Mouse (Mus musculus) forebrain, embryonic 14.5 days (tissue): ENCODE results near the gene Trim38. TPM values are rescaled to one million over a fixed set of nuclear protein-coding genes. Genes with fewer than 3 reads are reported as not detected.
A peak's percentile ranks its signal among the peaks of the same experiment; 100 is the strongest.

Experiments
- ATAC-seq: fragments of 200-750 bp; cut with Nextera tagmentation; 2 replicates; pipeline ENCODE4 v1.8.0; 2017; ENCODE audit warnings: mild to moderate bottlenecking, moderate library complexity
- DNase-seq: peaks from one replicate; pipeline ENCODE4 v3.0.0-alpha.2; 2015; ENCODE audit warnings: low spot score
- H3K27ac ChIP-seq: fragments of 300-500 bp; sonication (generic); 2 replicates; pipeline ENCODE4 v1.5.1; 2014; ENCODE audit warnings: low read depth, mild to moderate bottlenecking, control low read depth, low read length, moderate library complexity
- H3K27me3 ChIP-seq: fragments of 300-500 bp; sonication (generic); replicated peaks from 2 replicates; pipeline ENCODE4 v1.6.1; 2014; ENCODE audit warnings: low read length, control low read depth, mixed read lengths; ENCODE audit not compliant: control insufficient read depth, insufficient read depth
- H3K36me3 ChIP-seq: fragments of 300-500 bp; sonication (generic); 2 replicates; pipeline ENCODE4 v1.6.1; 2014; ENCODE audit warnings: low read length, control low read depth; ENCODE audit not compliant: control insufficient read depth, insufficient read depth
- H3K4me1 ChIP-seq: fragments of 300-500 bp; sonication (generic); 2 replicates; pipeline ENCODE4 v1.6.1; 2014; ENCODE audit warnings: antibody characterized with exemption, low read length, control low read depth; ENCODE audit not compliant: control insufficient read depth, insufficient read depth
- H3K4me2 ChIP-seq: fragments of 300-500 bp; sonication (generic); 2 replicates; pipeline ENCODE4 v1.6.1; 2014; ENCODE audit warnings: mild to moderate bottlenecking, control low read depth, low read length
- H3K4me3 ChIP-seq: fragments of 300-500 bp; sonication (generic); 2 replicates; pipeline ENCODE4 v1.5.1; 2014; ENCODE audit warnings: low read depth, low read length, control low read depth
- H3K9ac ChIP-seq: fragments of 300-500 bp; sonication (generic); 2 replicates; pipeline ENCODE4 v1.6.1; 2014; ENCODE audit warnings: mild to moderate bottlenecking, low read length, control low read depth, moderate library complexity
- H3K9me3 ChIP-seq: fragments of 300-500 bp; sonication (generic); replicated peaks from 2 replicates; pipeline ENCODE4 v1.6.1; 2016; ENCODE audit warnings: low read length, control low read depth, mixed read lengths; ENCODE audit not compliant: control insufficient read depth
- WGBS: fragments of 180-500 bp; shearing (Covaris S2); extraction: QIAGEN DNeasy Blood & Tissue Kit; methylation state at CpG from one replicate; pipeline ENCODE4 v1.1.7; 2014; 5-methylcytosine and 5-hydroxymethylcytosine counted together
- polyA plus RNA-seq: library from polyadenylated mRNA; unstranded; fragments of >200 nt; fragmentation: Nextera tagmentation; extraction: Ambion mirVana; gene quantifications from 2 replicates; pipeline ENCODE4 v1.2.1, GENCODE M21; 2014

Trim38 gene
- polyA plus RNA-seq, 1 experiment from 2014 or later: not detected

- Histone ChIP-seq H3K36me3 (no peaks in the 10 kb centered on the region), H3K4me1 (peaks cover 6% of the 10 kb centered on the region; the same call in 1 of the 2 replicates), H3K27me3 (no peaks in the 10 kb centered on the region), H3K4me3 (no peak overlapping the region), H3K9ac (peak overlapping the region; percentile 76; the same call in 1 of the 2 replicates), H3K27ac (peak overlapping the region; percentile 45; the same call in 1 of the 2 replicates), H3K9me3 (no peaks in the 10 kb centered on the region), H3K4me2 (peak overlapping the region; percentile 77)
- ATAC-seq (no peak), DNase-seq (peak; percentile 42)
- 21% methylated on average over 4 of the region's 4 CpGs for WGBS
Measured at GRCm38 (mm10) chr13:23738041-23738440, 31.7 kb upstream of the Trim38 start.

- peak; percentile 97 for ATAC-seq
- peak within 1 kb of the TSS; percentile 95 for H3K27ac ChIP-seq
- peak within 1 kb of the TSS; percentile 44 for H3K4me3 ChIP-seq
- H3K36me3 ChIP-seq: no peaks in the 10 kb centered on the region
- no peaks in the 10 kb centered on the region for H3K27me3 ChIP-seq
- peak; percentile 96 for DNase-seq
- H3K9ac ChIP-seq: peak within 1 kb of the TSS; percentile 76
- peak within 1 kb of the TSS; percentile 77 for H3K4me2 ChIP-seq
- under 1% methylated on average over 31 of the region's 38 CpGs for WGBS
- no peaks in the 10 kb centered on the region for H3K9me3 ChIP-seq
- H3K4me1 ChIP-seq: peaks cover 6% of the 10 kb centered on the region; the same call in 1 of the 2 replicates
Measured at GRCm38 (mm10) chr13:23738677-23739068, 31.0 kb upstream of the Trim38 start, which contains the start of gene Hist1h1c. Hist1h1c (plus strand) TSS chr13:23738808.

GRCm38 (mm10) chr13:23739069-23739921 lies 30.4 kb upstream of the Trim38 start:
- H3K4me2 ChIP-seq: peak overlapping the region; percentile 77
- H3K9me3 ChIP-seq: no peaks in the 10 kb centered on the region
- WGBS: under 1% methylated on average over 39 of the region's 39 CpGs
- no peaks in the 10 kb centered on the region for H3K27me3 ChIP-seq
- H3K27ac ChIP-seq: peak overlapping the region; percentile 95
- peak overlapping the region; percentile 44 for H3K4me3 ChIP-seq
- peak; percentile 88 for ATAC-seq
- peaks cover 6% of the 10 kb centered on the region; the same call in 1 of the 2 replicates for H3K4me1 ChIP-seq
- no peaks in the 10 kb centered on the region for H3K36me3 ChIP-seq
- DNase-seq: peak; percentile 96
- peak overlapping the region; percentile 76 for H3K9ac ChIP-seq

- Histone ChIP-seq H3K27ac (peak overlapping the region; percentile 95), H3K4me3 (peak overlapping the region; percentile 44), H3K4me2 (peak overlapping the region; percentile 77), H3K4me1 (peaks cover 6% of the 10 kb centered on the region; the same call in 1 of the 2 replicates), H3K27me3 (no peaks in the 10 kb centered on the region), H3K9ac (peak overlapping the region; percentile 76), H3K36me3 (no peaks in the 10 kb centered on the region), H3K9me3 (no peaks in the 10 kb centered on the region)
- DNase-seq (no peak), ATAC-seq (no peak; the same call in 1 of the 2 replicates)
- under 1% methylated on average over 14 of the region's 14 CpGs for WGBS
Measured at GRCm38 (mm10) chr13:23739922-23740252, 29.8 kb upstream of the Trim38 start.

- DNase-seq (no peak), ATAC-seq (no peak)
- Histone ChIP-seq H3K27me3 (no peaks in the 10 kb centered on the region), H3K4me1 (peaks cover 6% of the 10 kb centered on the region; the same call in 1 of the 2 replicates), H3K4me2 (peak overlapping the region; percentile 77), H3K9me3 (no peaks in the 10 kb centered on the region), H3K36me3 (no peaks in the 10 kb centered on the region), H3K27ac (peak overlapping the region; percentile 95; the same call in 1 of the 2 replicates), H3K4me3 (peak overlapping the region; percentile 44), H3K9ac (peak overlapping the region; percentile 76)
- WGBS: 41% methylated on average over 13 of the region's 13 CpGs
Measured at GRCm38 (mm10) chr13:23740256-23740840, 29.4 kb upstream of the Trim38 start.

- Histone ChIP-seq H3K36me3 (no peaks in the 10 kb centered on the region), H3K4me3 (no peak overlapping the region), H3K27me3 (no peaks in the 10 kb centered on the region), H3K9ac (no peak overlapping the region), H3K4me1 (peaks cover 6% of the 10 kb centered on the region; the same call in 1 of the 2 replicates), H3K4me2 (peak overlapping the region; percentile 77), H3K27ac (no peak overlapping the region), H3K9me3 (no peaks in the 10 kb centered on the region)
- WGBS: 67% methylated on average over 5 of the region's 5 CpGs
- DNase-seq (no peak), ATAC-seq (no peak)
Measured at GRCm38 (mm10) chr13:23740910-23741309, 28.8 kb upstream of the Trim38 start.

- DNase-seq (no peak), ATAC-seq (no peak)
- no peak overlapping the region for H3K27ac ChIP-seq
- no peak overlapping the region for H3K4me2 ChIP-seq
- H3K36me3 ChIP-seq: no peaks in the 10 kb centered on the region
- H3K4me3 ChIP-seq: no peak overlapping the region
- H3K9ac ChIP-seq: no peak overlapping the region
- peaks cover 7% of the 10 kb centered on the region; the same call in 1 of the 2 replicates for H3K4me1 ChIP-seq
- H3K9me3 ChIP-seq: no peaks in the 10 kb centered on the region
- no peaks in the 10 kb centered on the region for H3K27me3 ChIP-seq
Measured at GRCm38 (mm10) chr13:23742007-23742406, 27.7 kb upstream of the Trim38 start.

GRCm38 (mm10) chr13:23743215-23743614 lies 26.5 kb upstream of the Trim38 start:
- no peak for DNase-seq
- 79% methylated on average over 5 of the region's 5 CpGs for WGBS
- H3K4me2 ChIP-seq: no peak overlapping the region
- H3K4me1 ChIP-seq: peaks cover 17% of the 10 kb centered on the region
- no peak overlapping the region for H3K9ac ChIP-seq
- H3K36me3 ChIP-seq: no peaks in the 10 kb centered on the region
- ATAC-seq: no peak
- H3K9me3 ChIP-seq: no peaks in the 10 kb centered on the region
- H3K27me3 ChIP-seq: no peaks in the 10 kb centered on the region
- H3K4me3 ChIP-seq: no peak overlapping the region
- no peak overlapping the region for H3K27ac ChIP-seq
